Mouse (Mus musculus): ENCODE measurements around the gene Lbx1. TPM values are rescaled to one million over a fixed set of nuclear protein-coding genes. Genes with fewer than 3 reads are reported as not detected.

The Lbx1 gene
- total and polyA plus RNA-seq, 3 experiments = not detected

GRCm38 (mm10) chr19:45232443-45233410 lies 2.9 kb downstream of the Lbx1 start:
- Histone ChIP-seq H3K4me3 (replicated peaks in 1 of 3; ENCODE audit: low read depth in 2 of 3, low read length in 2 of 3, poor library complexity in 1 of 3) (no peak overlapping the region), H3K79me2 (replicated peaks; ENCODE audit: control insufficient read depth, extremely low read depth, insufficient read depth, poor library complexity, severe bottlenecking) (no peaks in the 10 kb centered on the region), H3K36me3 (replicated peaks in 1 of 2; ENCODE audit: control insufficient read depth in 1 of 2, insufficient read depth in 1 of 2, low read length in 1 of 2) (no peaks in the 10 kb centered on the region), H3K9ac (ENCODE audit: insufficient read depth, low read depth) (no peak overlapping the region), H3K4me1 (ENCODE audit: control insufficient read depth in 1 of 2, insufficient read depth in 2 of 2) (no peaks in the 10 kb centered on the region), H3K4me2 (ENCODE audit: insufficient read depth, low read depth, poor library complexity, severe bottlenecking) (no peak overlapping the region), H3K9me3 (replicated peaks; ENCODE audit: low read length) (peaks cover 64% of the 10 kb centered on the region), H3K27ac (ENCODE audit: insufficient read depth, low read depth) (no peak overlapping the region), H3K27me3 (replicated peaks) (peaks cover 21% of the 10 kb centered on the region)
- in situ Hi-C loops (cut with MboI; ENCODE audit: low pct_ligation_motif_present, low pct_unique_long_range_greater_than_20kb, low sequenced_read_pairs) = no loop called here
- dilution Hi-C loops (cut with MboI; ENCODE audit: extremely low pct_ligation_motif_present, extremely low pct_unique_long_range_greater_than_20kb, low sequenced_read_pairs) = no loop called here
- TF ChIP-seq ZKSCAN1 (IDR thresholded peaks at IDR 0.05; ENCODE audit: borderline replicate concordance, low read depth, low read length) = no peak
- TF ChIP-seq MAX (IDR thresholded peaks at IDR 0.05; ENCODE audit: low read length) = no peak
- TF ChIP-seq RAD21 (IDR thresholded peaks at IDR 0.05; ENCODE audit: low read depth, low read length) = no peak
- no peak for TF ChIP-seq CHD1 (IDR thresholded peaks at IDR 0.05; ENCODE audit: low read depth, low read length)
- no peak for TF ChIP-seq HCFC1 (IDR thresholded peaks at IDR 0.05; ENCODE audit: low read depth, low read length)
- TF ChIP-seq POLR2AphosphoS2 (IDR thresholded peaks at IDR 0.05; ENCODE audit: low read depth, low read length) = no peak
- TF ChIP-seq EP300 (IDR thresholded peaks at IDR 0.05; ENCODE audit: low read length) = no peak
- no peak for TF ChIP-seq BHLHE40 (IDR thresholded peaks at IDR 0.05; ENCODE audit: low read depth, low read length)
- no peak for TF ChIP-seq ELF1 (IDR thresholded peaks at IDR 0.05; ENCODE audit: low read depth, low read length)
- no peak for TF ChIP-seq USF2 (conservative IDR thresholded peaks at IDR 0.05; ENCODE audit: low read depth, low read length)
- no peak for TF ChIP-seq JUN (IDR thresholded peaks at IDR 0.05; ENCODE audit: insufficient read depth, low read depth, low read length)
- TF ChIP-seq GABPA (IDR thresholded peaks at IDR 0.05; ENCODE audit: insufficient replicate concordance, low read depth, low read length) = no peak
- no peak for TF ChIP-seq ZC3H11A (IDR thresholded peaks at IDR 0.05; ENCODE audit: low read depth, low read length)
- no peak for TF ChIP-seq JUND (conservative IDR thresholded peaks at IDR 0.05; ENCODE audit: low read depth, low read length)
- TF ChIP-seq UBTF (IDR thresholded peaks at IDR 0.05; ENCODE audit: low read depth, low read length) = no peak
- TF ChIP-seq MAZ (IDR thresholded peaks at IDR 0.05; ENCODE audit: low read depth, low read length) = no peak
- TF ChIP-seq NRF1 (IDR thresholded peaks at IDR 0.05; ENCODE audit: low read depth, low read length) = no peak
- no peak for TF ChIP-seq USF1 (IDR thresholded peaks at IDR 0.05; ENCODE audit: low read depth, low read length)
- no peak for TF ChIP-seq E2F4 (IDR thresholded peaks at IDR 0.05; ENCODE audit: insufficient replicate concordance, low read depth, low read length)
- no peak for TF ChIP-seq RCOR1 (conservative IDR thresholded peaks at IDR 0.05; ENCODE audit: low read depth, low read length)
- no peak for DNase-seq (ENCODE audit: extremely low read depth)

Data from CH12.LX (cell line).